Mouse (Mus musculus): ENCODE results near the gene Calcb. TPM values are rescaled to one million over a fixed set of nuclear protein-coding genes. Genes with fewer than 3 reads are reported as not detected.

Calcb gene
- polyA plus RNA-seq, 1 experiment from 2014 or later, result not detected

GRCm38 (mm10) chr7:114754196-114754595, 35.8 kb downstream of the Calcb start:
- Histone ChIP-seq H3K9me3 (replicated peaks) (no peaks in the 10 kb centered on the region), H3K4me2 (no peak overlapping the region), H3K27ac (ENCODE audit: poor library complexity, severe bottlenecking) (no peak overlapping the region), H3K27me3 (replicated peaks) (no peaks in the 10 kb centered on the region), H3K9ac (no peak overlapping the region), H3K36me3 (no peaks in the 10 kb centered on the region), H3K4me3 (no peak overlapping the region), H3K4me1 (replicated peaks) (no peaks in the 10 kb centered on the region)
- no peak for ATAC-seq (ENCODE audit: insufficient number of reproducible peaks, low FRiP score)
- 29% methylated on average over 1 of the region's 1 CpGs for WGBS

GRCm38 (mm10) chr7:114754626-114755025, 36.2 kb downstream of the Calcb start:
- 73% methylated on average over 8 of the region's 8 CpGs for WGBS

GRCm38 (mm10) chr7:114762660-114763059, 44.2 kb downstream of the Calcb start:
- no peak for ATAC-seq (ENCODE audit: insufficient number of reproducible peaks, low FRiP score)
- H3K4me2 ChIP-seq, result no peak overlapping the region

More at GRCm38 (mm10) chr7:114754626-114755025, 36.2 kb downstream of the Calcb start:
- no peaks in the 10 kb centered on the region for H3K27me3 ChIP-seq (replicated peaks)
- no peaks in the 10 kb centered on the region for H3K4me1 ChIP-seq (replicated peaks)
- H3K27ac ChIP-seq (ENCODE audit: poor library complexity, severe bottlenecking), result no peak overlapping the region
- H3K36me3 ChIP-seq, result no peaks in the 10 kb centered on the region
- no peaks in the 10 kb centered on the region for H3K9me3 ChIP-seq (replicated peaks)
- no peak overlapping the region for H3K4me2 ChIP-seq
- no peak overlapping the region for H3K9ac ChIP-seq
- no peak for ATAC-seq (ENCODE audit: insufficient number of reproducible peaks, low FRiP score)
- H3K4me3 ChIP-seq, result no peak overlapping the region

GRCm38 (mm10) chr7:114765273-114765672, 46.8 kb downstream of the Calcb start:
- Histone ChIP-seq H3K27me3 (replicated peaks) (no peaks in the 10 kb centered on the region), H3K36me3 (no peaks in the 10 kb centered on the region), H3K4me1 (replicated peaks) (peaks cover 10% of the 10 kb centered on the region; the same call in 1 of the 2 replicates), H3K27ac (ENCODE audit: poor library complexity, severe bottlenecking) (no peak overlapping the region), H3K4me2 (no peak overlapping the region), H3K9me3 (replicated peaks) (no peaks in the 10 kb centered on the region), H3K4me3 (no peak overlapping the region), H3K9ac (no peak overlapping the region)
- no peak for ATAC-seq (ENCODE audit: insufficient number of reproducible peaks, low FRiP score)
- WGBS, result 75% methylated on average over 3 of the region's 3 CpGs

More at GRCm38 (mm10) chr7:114762660-114763059, 44.2 kb downstream of the Calcb start:
- Histone ChIP-seq H3K4me3 (no peak overlapping the region), H3K9me3 (replicated peaks) (no peaks in the 10 kb centered on the region), H3K27me3 (replicated peaks) (no peaks in the 10 kb centered on the region), H3K27ac (ENCODE audit: poor library complexity, severe bottlenecking) (no peak overlapping the region), H3K4me1 (replicated peaks) (peaks cover 10% of the 10 kb centered on the region; the same call in 1 of the 2 replicates), H3K9ac (no peak overlapping the region), H3K36me3 (no peaks in the 10 kb centered on the region)
- 41% methylated on average over 2 of the region's 2 CpGs for WGBS

- no peaks in the 10 kb centered on the region for H3K9me3 ChIP-seq (replicated peaks)
- no peaks in the 10 kb centered on the region for H3K36me3 ChIP-seq
- ATAC-seq (ENCODE audit: insufficient number of reproducible peaks, low FRiP score), result no peak
- H3K27me3 ChIP-seq (replicated peaks), result no peaks in the 10 kb centered on the region
- no peak overlapping the region for H3K4me2 ChIP-seq
- H3K9ac ChIP-seq, result no peak overlapping the region
- WGBS, result 75% methylated on average over 3 of the region's 3 CpGs
- no peak overlapping the region for H3K27ac ChIP-seq (ENCODE audit: poor library complexity, severe bottlenecking)
- peaks cover 5% of the 10 kb centered on the region; the same call in 1 of the 2 replicates for H3K4me1 ChIP-seq (replicated peaks)
- H3K4me3 ChIP-seq, result no peak overlapping the region
Observed at GRCm38 (mm10) chr7:114766523-114766922, 48.1 kb downstream of the Calcb start.

- Histone ChIP-seq H3K27ac (ENCODE audit: poor library complexity, severe bottlenecking) (no peak overlapping the region), H3K36me3 (no peaks in the 10 kb centered on the region), H3K9ac (no peak overlapping the region), H3K4me1 (replicated peaks) (no peaks in the 10 kb centered on the region), H3K9me3 (replicated peaks) (no peaks in the 10 kb centered on the region), H3K4me3 (no peak overlapping the region), H3K4me2 (no peak overlapping the region), H3K27me3 (replicated peaks) (no peaks in the 10 kb centered on the region)
- WGBS, result 80% methylated on average over 5 of the region's 5 CpGs
- ATAC-seq (ENCODE audit: insufficient number of reproducible peaks, low FRiP score), result no peak
Observed at GRCm38 (mm10) chr7:114768516-114768915, 50.1 kb downstream of the Calcb start.

- no peaks in the 10 kb centered on the region for H3K36me3 ChIP-seq
- no peak overlapping the region for H3K9ac ChIP-seq
- H3K4me1 ChIP-seq (replicated peaks), result no peaks in the 10 kb centered on the region
- H3K27me3 ChIP-seq (replicated peaks), result no peaks in the 10 kb centered on the region
- H3K4me3 ChIP-seq, result no peak overlapping the region
- ATAC-seq (ENCODE audit: insufficient number of reproducible peaks, low FRiP score), result no peak
- WGBS, result 77% methylated on average over 4 of the region's 4 CpGs
- H3K27ac ChIP-seq (ENCODE audit: poor library complexity, severe bottlenecking), result no peak overlapping the region
- no peaks in the 10 kb centered on the region for H3K9me3 ChIP-seq (replicated peaks)
- H3K4me2 ChIP-seq, result no peak overlapping the region
Observed at GRCm38 (mm10) chr7:114769041-114769440, 50.6 kb downstream of the Calcb start.

- Histone ChIP-seq H3K9ac (no peak overlapping the region), H3K36me3 (no peaks in the 10 kb centered on the region), H3K9me3 (replicated peaks) (no peaks in the 10 kb centered on the region), H3K27ac (ENCODE audit: poor library complexity, severe bottlenecking) (no peak overlapping the region), H3K4me3 (no peak overlapping the region), H3K4me2 (no peak overlapping the region), H3K27me3 (replicated peaks) (no peaks in the 10 kb centered on the region), H3K4me1 (replicated peaks) (0 out of 2 replicates have a peak, but pooled peaks cover under 1% of the 10 kb centered on the region)
- ATAC-seq (ENCODE audit: insufficient number of reproducible peaks, low FRiP score), result no peak
- WGBS, result 85% methylated on average over 3 of the region's 3 CpGs
Observed at GRCm38 (mm10) chr7:114770586-114770985, 52.1 kb downstream of the Calcb start.

- Histone ChIP-seq H3K4me3 (no peak overlapping the region), H3K9ac (no peak overlapping the region), H3K4me1 (replicated peaks) (0 out of 2 replicates have a peak, but pooled peaks cover 3% of the 10 kb centered on the region), H3K4me2 (no peak overlapping the region), H3K9me3 (replicated peaks) (no peaks in the 10 kb centered on the region), H3K27ac (ENCODE audit: poor library complexity, severe bottlenecking) (no peak overlapping the region), H3K36me3 (no peaks in the 10 kb centered on the region), H3K27me3 (replicated peaks) (no peaks in the 10 kb centered on the region)
- no peak for ATAC-seq (ENCODE audit: insufficient number of reproducible peaks, low FRiP score)
- 56% methylated on average over 7 of the region's 7 CpGs for WGBS
Observed at GRCm38 (mm10) chr7:114771801-114772200, 53.4 kb downstream of the Calcb start.

Other genes starting within 250 kb of the Calcb start
- 2.0 and 2.3 TPM in 2 replicates for gene Cyp2r1, start 155.7 kb upstream of the Calcb start, polyA plus RNA-seq (2016; fragmentation: Nextera tagmentation; extraction: Ambion mirVana)
- gene Calca, start 82.3 kb upstream of the Calcb start, polyA plus RNA-seq (2016; fragmentation: Nextera tagmentation; extraction: Ambion mirVana), result 6.5 and 7.4 TPM in 2 replicates
- 1.5 and 1.9 TPM in 2 replicates for gene Insc, start 25.1 kb downstream of the Calcb start, polyA plus RNA-seq (2016; fragmentation: Nextera tagmentation; extraction: Ambion mirVana)

All from heart, embryonic 12.5 days (tissue).